Mouse (Mus musculus) megakaryocyte progenitor cell, adult 5-6 weeks (primary cell): ENCODE measurements around the gene Vps13d. TPM values are rescaled to one million over a fixed set of nuclear protein-coding genes. Genes with fewer than 3 reads are reported as not detected.

ENCODE experiments used
- ATAC-seq: replicated peaks from 2 replicates; pipeline ENCODE4 v1.8.0; 2016; ENCODE audit warnings: mild to moderate bottlenecking, moderate TSS enrichment, inconsistent platforms; ENCODE audit not compliant: poor library complexity
- total RNA-seq, 2 experiments: library from RNA; stranded (forward) in 1 of 2; stranded (reverse) in 1 of 2; fragments of 157-497, 149-512 nt in 1 of 2; fragments of 200-1000 nt in 1 of 2; gene quantifications; 2 replicates each; pipeline versions ENCODE4 v1.2.3 to v1.2.4; 2015 to 2017

The Vps13d gene
- 19.9 and 22.3 TPM in 2 replicates for total RNA-seq (2015)
- total RNA-seq (2017): 45.6 and 51.2 TPM in 2 replicates

- peak; percentile 85 for ATAC-seq
Observed at GRCm38 (mm10) chr4:145194559-145195162, at the start of gene Vps13d. TSS of gene Vps13d (minus strand) at chr4:145195005.

DNA sequence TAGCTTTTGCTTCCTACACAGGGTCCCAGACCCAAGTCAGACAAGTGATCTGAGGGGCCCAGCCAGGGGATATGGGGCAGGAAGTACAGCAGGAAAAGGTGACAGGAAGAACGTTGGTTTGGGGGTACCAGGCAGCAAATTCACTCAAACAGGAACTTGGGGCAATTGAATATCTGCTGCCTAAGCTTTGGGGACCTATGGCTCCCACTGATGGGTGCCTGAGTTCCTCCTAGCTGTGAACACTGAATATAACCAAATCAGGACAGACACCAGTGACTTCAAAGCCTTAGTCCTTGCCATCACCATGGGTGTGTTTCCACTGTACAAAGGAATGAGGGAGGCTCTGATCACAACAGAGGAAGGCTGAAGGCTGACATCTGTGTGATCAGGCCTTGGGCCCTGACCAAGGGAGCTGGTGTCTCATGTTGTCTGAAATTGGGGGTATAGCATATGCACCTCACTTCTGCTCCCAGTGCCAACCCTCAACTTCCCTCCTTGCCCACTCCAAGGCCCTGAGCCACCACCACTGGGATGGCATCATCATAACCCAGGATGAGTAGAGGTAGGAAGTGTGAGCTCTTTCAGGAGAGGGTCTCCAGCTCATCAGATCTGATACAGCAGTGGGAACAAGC lies 48.0 kb upstream of the Vps13d start:
- no peak for ATAC-seq

DNA sequence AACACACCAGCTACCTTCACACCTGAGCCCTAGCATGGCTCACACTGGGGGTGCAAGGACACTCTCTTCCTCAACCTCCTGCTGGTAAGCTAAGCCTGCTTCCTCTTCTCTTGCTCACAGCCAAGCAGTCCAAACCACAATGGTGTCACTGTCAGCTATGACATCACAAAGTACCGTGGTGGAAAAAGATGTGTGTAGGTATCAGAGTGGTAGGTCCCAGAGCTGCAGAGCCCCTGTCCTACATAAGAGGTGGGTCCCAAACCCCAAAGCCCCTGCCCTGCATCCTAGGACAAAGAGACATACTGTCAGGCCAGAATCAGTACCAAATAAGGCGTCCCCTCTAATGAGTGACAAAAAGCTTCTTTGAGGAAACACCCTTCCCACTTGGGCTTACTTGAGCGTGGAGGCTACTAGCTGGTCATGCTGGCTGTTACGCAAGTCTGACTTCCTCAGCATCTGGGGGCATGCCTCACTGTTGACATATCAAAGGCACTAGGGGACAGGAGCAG lies 46.0 kb upstream of the Vps13d start:
- ATAC-seq: peak; percentile 87

GRCm38 (mm10) chr4:145239049-145239830 lies 44.4 kb upstream of the Vps13d start:
- no peak for ATAC-seq

GRCm38 (mm10) chr4:145236027-145236426 lies 41.2 kb upstream of the Vps13d start:
- no peak for ATAC-seq

GRCm38 (mm10) chr4:145233487-145234228 lies 38.9 kb upstream of the Vps13d start:
- peak; percentile 67 for ATAC-seq

DNA sequence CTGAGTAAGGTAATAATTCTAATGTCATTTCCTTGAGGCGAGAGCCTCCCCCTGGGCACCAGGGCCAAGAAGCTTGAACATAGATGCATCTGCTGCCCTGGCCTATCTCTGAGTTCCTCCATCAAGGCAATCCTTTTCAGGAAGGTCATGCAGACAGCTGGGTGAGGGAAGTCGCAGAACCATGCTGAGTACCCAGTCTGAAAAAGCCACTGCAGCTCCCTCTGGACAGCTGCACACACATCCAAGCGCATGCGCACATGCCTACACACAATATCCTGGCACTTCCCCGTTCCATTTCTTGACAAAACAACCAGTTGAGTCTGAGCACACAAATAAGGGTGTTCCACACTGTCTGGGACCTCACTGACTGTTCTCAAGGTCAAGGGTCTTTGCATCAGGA lies 36.9 kb upstream of the Vps13d start:
- ATAC-seq: no peak

- no peak for ATAC-seq
Observed at GRCm38 (mm10) chr4:145230647-145231046, 35.8 kb upstream of the Vps13d start.

GRCm38 (mm10) chr4:145229524-145230163 lies 34.8 kb upstream of the Vps13d start:
- ATAC-seq: peak; percentile 18; the same call in 1 of the 2 replicates

- peak; percentile 33 for ATAC-seq
Observed at GRCm38 (mm10) chr4:145229051-145229450, 34.2 kb upstream of the Vps13d start.

DNA sequence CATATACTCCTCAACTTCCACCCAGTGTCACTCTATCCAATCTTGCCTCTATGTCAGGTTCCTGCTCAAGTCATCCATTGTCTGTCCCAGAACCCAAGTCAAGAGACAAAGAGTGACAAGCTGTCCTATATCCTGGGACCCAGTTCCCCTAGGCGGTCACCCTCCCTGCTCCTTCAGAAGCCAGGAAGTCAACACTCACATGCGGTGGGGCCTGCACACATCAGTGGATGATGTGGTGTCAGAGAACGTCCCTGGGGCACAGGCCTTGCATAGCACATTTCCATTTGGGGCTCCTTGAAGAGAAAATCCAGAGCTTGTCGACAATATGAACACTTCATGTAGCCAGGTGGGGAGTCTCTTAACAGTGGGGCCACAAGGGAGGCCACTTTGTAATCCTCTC lies 29.8 kb upstream of the Vps13d start:
- no peak for ATAC-seq

- peak; percentile 87 for ATAC-seq
Observed at GRCm38 (mm10) chr4:145222064-145222463, 27.3 kb upstream of the Vps13d start.

- 0 out of 2 replicates have a peak, but pooled peaks have one; percentile 2 for ATAC-seq
Observed at GRCm38 (mm10) chr4:145221379-145221778, 26.6 kb upstream of the Vps13d start.

DNA sequence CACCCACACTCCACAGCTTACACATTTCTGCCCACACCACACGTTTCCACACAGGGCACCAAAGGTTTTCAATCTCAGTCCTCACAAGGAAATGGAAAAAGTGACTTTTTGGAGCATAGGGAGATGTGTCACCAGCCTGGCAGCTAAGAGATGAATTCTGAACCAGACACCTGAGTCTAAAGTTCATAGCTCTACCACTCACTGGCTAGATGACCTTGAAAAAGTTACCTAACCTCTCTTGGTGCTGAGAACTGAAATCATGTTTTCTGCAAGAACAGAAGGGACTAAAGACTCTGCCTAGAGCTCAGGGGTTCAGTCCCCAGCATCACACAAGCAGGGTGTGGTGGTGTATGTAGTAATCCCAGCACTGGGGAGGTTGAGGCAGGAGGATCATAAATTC lies 25.2 kb upstream of the Vps13d start:
- ATAC-seq: no peak

DNA sequence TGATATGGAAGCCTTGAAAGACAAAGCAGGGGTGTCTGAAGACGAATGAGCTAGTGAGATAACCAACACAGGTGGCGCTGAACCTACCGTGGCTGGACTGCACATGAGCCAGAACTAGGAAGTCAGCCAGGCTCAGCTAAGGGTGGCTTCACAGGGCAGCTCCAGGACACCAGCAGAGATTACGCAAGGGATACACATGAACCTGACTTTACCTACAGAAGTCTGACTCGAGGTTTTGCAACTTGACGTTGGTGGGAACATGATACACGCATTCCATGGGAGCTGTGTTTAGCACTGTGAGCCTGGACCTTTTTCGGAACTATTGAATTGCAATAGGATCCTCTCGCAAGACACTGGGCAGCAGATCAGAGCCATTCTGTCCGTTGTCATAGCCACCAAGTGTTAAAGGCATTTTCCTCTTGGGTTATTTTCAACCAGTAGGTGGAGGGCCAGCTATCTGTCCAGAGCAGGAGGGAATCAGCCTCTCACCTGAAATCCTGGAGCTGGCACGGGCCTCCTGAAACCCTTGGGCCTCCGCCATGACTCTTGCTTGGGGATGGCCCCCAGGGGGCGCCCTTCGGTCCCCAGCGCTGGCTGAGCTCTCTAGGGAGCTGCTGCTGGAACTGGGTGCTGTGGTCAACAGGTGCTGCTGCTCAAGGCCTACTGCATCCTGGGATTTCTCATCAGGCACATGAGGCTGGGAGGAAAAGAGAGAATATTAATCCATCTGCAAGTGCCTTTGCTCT lies 24.6 kb upstream of the Vps13d start:
- peak; percentile 51 for ATAC-seq

GRCm38 (mm10) chr4:145217837-145218236 lies 23.0 kb upstream of the Vps13d start:
- no peak for ATAC-seq

- ATAC-seq: no peak
Observed at GRCm38 (mm10) chr4:145217046-145217445, 22.2 kb upstream of the Vps13d start.

- ATAC-seq: no peak
Observed at GRCm38 (mm10) chr4:145215396-145215795, 20.6 kb upstream of the Vps13d start.

- ATAC-seq: no peak
Observed at GRCm38 (mm10) chr4:145214786-145215174, 20.0 kb upstream of the Vps13d start.
